Mouse (Mus musculus): ENCODE measurements around the gene Gm379.

The Gm379 gene

DNA sequence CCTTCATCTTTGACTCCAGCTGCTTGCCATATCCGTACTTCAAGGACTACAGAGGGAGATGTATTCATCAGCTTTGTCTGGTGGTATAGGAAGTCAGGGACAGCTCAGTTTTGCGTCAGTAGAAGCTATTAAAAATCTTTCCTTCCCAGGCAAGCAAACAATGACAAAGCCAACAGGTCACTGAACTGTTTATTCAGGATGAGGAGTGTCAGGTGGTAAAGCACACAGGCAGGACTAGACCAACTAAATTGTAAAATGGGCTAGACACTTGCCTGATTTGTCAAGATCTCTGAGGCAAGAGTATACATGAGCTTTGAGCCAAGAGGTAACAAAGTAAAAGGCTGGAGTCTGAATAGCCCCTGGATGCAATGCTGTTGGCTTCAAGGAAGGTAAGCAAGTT lies at the start of gene Gm379:
Gene Gm379, minus strand, starts transcription at position 7 of the 400 bp plus-strand sequence.
- DNase-seq (ENCODE audit: low read depth, low spot score): no peak

- DNase-seq (ENCODE audit: low read depth, low spot score): no peak
Observed at GRCm38 (mm10) chrX:108704312-108704711, 39.6 kb upstream of the Gm379 start.

GRCm38 (mm10) chrX:108668868-108669267 lies 4.2 kb upstream of the Gm379 start:
- DNase-seq (ENCODE audit: low read depth, low spot score): no peak

DNA sequence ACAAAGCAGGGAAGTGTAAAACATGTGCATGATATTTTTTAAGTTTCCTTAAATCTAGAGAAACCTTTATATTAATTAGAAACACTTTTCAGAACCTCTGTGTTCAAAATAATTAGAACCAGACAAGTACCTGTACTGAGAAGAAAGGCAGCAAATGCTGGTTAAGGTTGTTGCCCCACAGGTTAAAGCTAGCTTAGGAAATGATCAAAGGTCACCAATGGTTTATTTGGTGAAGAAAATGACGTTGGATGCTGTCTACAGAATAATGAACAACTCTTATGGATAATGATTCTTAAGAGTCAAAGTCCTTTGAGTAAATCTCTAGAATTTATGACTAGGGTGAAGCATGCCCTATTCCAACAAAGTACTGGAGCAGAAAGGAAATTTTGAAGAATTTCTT lies 42.7 kb downstream of the Gm379 start:
- DNase-seq (ENCODE audit: low read depth, low spot score): no peak

DNA sequence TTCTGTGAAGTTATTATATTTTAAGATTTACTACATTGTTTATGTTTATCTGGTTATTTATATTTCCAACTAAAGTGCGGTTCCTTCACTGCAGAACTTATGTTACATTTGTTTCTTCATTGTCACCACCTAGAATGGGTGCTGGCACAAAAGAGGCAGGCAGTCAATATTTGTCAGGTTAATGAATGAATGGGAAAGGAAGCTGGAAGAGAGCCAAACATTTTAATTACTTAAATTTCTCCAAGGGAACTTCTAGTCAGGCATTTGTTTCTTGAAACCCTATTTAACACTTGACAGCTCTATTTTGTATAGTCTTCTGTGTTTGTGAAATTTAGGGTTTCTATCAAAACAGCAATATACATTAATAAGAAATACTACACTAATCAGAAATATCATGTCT lies 43.8 kb downstream of the Gm379 start:
- no peak for DNase-seq (ENCODE audit: low read depth, low spot score)
